Comparison of ENCODE assay signal across 8 mouse cellular contexts in genomic region chr11:3178968-3179725, GRCm38 (mm10). TPM values are rescaled to one million over a fixed set of nuclear protein-coding genes. Genes with fewer than 3 reads are reported as not detected.
DNase-seq lines count a peak whose midpoint lies in the region; ATAC-seq lines count a peak whose summit lies in the region.
"Not testable (repeated sequence)": the region's sequence is repeated elsewhere in the genome, so short reads cannot be mapped to it uniquely, and the experiment has no call there.

No protein-coding gene starts in this region.

- ATAC-seq in forebrain, embryonic 11.5 days (replicated peaks; ENCODE audit: low FRiP score) = not testable (repeated sequence)

- H3K9ac ChIP-seq in forebrain, embryonic 11.5 days (ENCODE audit: low read length) = not testable (repeated sequence)

- not testable (repeated sequence) for H3K27me3 ChIP-seq in forebrain, embryonic 11.5 days (ENCODE audit: control insufficient read depth, insufficient read depth, low read length)

- not testable (repeated sequence) for H3K4me1 ChIP-seq in forebrain, embryonic 11.5 days (replicated peaks; ENCODE audit: control insufficient read depth, insufficient read depth, low read length)

- not testable (repeated sequence) for H3K36me3 ChIP-seq in forebrain, embryonic 11.5 days (ENCODE audit: control insufficient read depth, insufficient read depth, low read length)

- peak; percentile 43 for DNase-seq in 3T3-L1 (ENCODE audit: low read depth, low spot score)
- peak; percentile 16 to 48 for DNase-seq in adrenal gland, adult (ENCODE audit: inconsistent age in 2 of 2, low spot score in 1 of 2)
- DNase-seq in forebrain, embryonic 11.5 days (ENCODE audit: low spot score) = peak; percentile 56
- DNase-seq in heart, adult 11 months = peak; percentile 97
- DNase-seq in kidney, postnatal 14 days = peak; percentile 47
- peak; percentile 43 to 44 for DNase-seq in lung, postnatal 4 days
- DNase-seq in spleen, postnatal 10 days (ENCODE audit: low spot score in 2 of 2) = peak; percentile 46 to 68
- DNase-seq in thymus, postnatal 4 days = peak; percentile 40

- not testable (repeated sequence) for H3K27ac ChIP-seq in forebrain, embryonic 11.5 days (ENCODE audit: low read depth, low read length)

- H3K4me3 ChIP-seq in forebrain, embryonic 11.5 days (ENCODE audit: low read depth, low read length) = not testable (repeated sequence)

- 88% methylated on average over 6 of the region's 6 CpGs for WGBS in forebrain, embryonic 11.5 days

- H3K4me2 ChIP-seq in forebrain, embryonic 11.5 days (ENCODE audit: low read depth, low read length, severe bottlenecking) = not testable (repeated sequence)

- H3K9me3 ChIP-seq in forebrain, embryonic 11.5 days (ENCODE audit: control insufficient read depth, low read length) = not testable (repeated sequence)

RNA-seq across cellular contexts. Expression of gene Sfi1, which starts 14.1 kb away (rescaled TPM):
- 12.9 and 14.9 TPM in 2 replicates for polyA plus RNA-seq in forebrain, embryonic 11.5 days (2014; fragmentation: Nextera tagmentation; extraction: Ambion mirVana)

RNA-seq across cellular contexts. Expression of gene Eif4enif1, which starts 23.0 kb away (rescaled TPM):
- polyA plus RNA-seq in forebrain, embryonic 11.5 days (2014; fragmentation: Nextera tagmentation; extraction: Ambion mirVana) = 75.0 and 76.2 TPM in 2 replicates

Comparison
In these comparisons a context has a peak if more than half of its experiments do, and no peak if none do; other contexts are left out.
1. DNase-seq: peak in every context shown above with its lines; median percentile 97 in heart, adult 11 months; 57 in spleen, postnatal 10 days; 56 in forebrain, embryonic 11.5 days; 47 in kidney, postnatal 14 days; 44 in lung, postnatal 4 days; 43 in 3T3-L1; 40 in thymus, postnatal 4 days; 32 in adrenal gland, adult.